Mouse (Mus musculus): ENCODE measurements around the gene Gcgr.
"Not testable (repeated sequence)": the region's sequence is repeated elsewhere in the genome, so short reads cannot be mapped to it uniquely, and the experiment has no call there.

Gene Gcgr

DNA sequence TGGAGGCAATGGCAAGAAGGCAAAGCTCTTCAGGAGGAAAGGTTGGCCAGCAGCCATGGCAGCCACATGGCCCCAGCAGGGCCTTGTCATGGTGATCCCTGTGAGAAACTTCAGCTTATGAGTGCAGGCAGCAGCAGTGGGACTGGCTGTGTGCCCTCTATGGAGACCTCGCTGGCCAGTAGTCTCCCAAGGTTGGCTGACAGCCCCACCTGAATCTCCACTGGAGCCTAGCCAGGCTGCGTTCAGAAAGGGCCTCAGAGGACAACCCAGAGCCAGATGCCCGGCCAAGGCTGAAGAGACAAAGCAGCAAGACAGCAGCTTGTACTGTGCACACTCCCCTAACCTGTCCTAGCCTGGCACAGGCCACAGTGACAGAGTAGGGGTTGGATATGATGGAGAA, 8.0 kb downstream of the Gcgr start:
- no peak for DNase-seq (ENCODE audit: low spot score)

DNA sequence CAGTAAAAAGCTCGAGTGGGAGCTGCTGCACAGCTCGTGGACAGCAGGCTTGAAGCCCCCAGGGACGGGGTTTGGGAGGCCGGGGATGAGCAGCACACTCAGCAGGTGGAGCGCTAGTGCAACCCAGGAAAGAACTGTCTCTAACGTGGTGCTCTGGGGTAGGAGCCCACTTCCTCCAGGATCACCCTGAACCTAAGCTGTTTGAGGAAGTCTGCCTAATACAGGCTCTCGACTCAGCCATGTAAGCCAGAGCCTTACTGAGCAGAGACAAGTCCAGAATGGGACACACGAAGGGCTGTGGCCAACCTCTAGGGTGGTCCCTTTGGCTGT, 8.4 kb downstream of the Gcgr start:
- DNase-seq (ENCODE audit: low spot score) = no peak

- no peak for DNase-seq (ENCODE audit: low spot score)
These were observed 9.0 kb downstream of the Gcgr start for GRCm38 (mm10) chr11:120539285-120540014.

- DNase-seq (ENCODE audit: low spot score) = no peak
These were observed 11.4 kb downstream of the Gcgr start for GRCm38 (mm10) chr11:120541907-120542306.

DNA sequence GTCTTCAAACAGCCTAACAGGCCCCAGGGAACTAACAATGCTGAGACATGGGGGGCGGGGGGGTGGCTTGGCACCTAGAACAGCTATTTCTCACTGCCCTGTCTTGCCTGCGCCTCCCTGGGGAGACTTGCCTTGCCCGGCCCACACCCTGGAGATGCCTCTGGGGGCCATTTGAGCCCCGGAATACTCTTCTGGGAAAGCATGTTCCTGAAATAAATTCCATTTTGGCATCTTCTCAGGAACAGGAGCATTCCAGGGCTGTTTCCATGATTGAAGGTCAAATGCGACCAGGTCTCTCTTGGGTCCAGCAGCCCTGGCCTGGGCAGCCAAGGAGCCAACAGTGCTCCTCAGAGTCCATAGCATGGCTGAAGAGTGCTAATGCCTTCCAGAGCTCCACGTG, 11.9 kb downstream of the Gcgr start:
- no peak for DNase-seq (ENCODE audit: low spot score)

DNA sequence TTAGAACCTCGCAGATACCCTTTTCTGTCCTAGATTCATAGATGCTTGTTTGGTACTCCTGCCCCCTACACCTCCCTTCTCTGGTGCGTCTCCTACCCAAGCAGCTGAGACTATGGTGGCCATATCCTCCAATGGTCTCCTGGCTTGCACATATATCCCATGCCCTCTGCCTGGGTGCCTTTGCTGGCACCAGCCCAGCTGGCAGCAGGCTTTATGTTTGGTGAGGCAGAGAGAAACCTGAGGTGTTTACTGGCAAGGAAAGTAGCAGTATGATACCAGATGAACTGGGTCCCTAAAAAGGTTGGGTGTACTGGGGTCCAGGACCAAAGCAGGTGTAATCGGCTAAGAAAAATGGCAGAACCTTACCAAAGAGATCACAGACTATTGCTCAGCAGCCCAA, 15.5 kb downstream of the Gcgr start:
- DNase-seq (ENCODE audit: low spot score) = no peak

DNA sequence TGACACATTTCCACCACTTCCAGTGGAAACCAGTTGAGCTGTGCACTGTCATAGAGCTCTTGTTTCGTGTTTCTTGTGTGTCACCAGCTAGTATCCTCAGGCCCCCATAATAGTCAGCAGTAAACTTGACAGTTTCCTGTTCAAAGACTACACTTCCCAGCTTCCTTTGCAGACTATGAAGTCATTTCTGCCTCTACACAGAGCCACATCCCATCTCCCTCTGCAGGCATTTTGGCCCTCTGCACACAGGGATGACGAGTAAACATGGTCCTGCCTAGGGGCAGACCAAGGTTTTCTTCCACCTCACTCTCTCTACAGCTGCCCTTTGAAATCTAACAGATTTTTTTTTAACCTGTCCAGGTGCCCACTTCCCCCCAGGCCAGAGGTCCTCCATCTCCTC, 17.0 kb downstream of the Gcgr start:
- DNase-seq (ENCODE audit: low spot score) = no peak

DNA sequence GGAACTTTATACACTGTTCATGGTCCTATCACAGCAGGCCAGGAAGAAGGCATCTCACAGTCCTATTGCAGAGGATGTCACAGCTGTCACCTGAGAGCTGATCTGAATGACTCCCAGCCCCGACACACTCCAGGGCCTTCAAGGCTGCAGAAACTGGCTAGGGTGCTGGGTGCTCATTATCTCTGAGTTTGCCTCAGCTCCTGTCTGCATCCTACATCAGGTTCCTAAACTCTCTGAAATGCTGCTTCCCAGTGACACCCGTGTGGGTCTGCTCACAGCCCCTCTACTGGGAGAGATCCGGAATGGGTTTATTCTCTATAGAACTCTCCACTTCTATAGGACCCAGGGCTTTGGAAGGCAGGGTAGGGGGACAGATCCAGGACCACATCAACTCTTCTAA, 17.7 kb downstream of the Gcgr start:
- DNase-seq (ENCODE audit: low spot score) = no peak

DNA sequence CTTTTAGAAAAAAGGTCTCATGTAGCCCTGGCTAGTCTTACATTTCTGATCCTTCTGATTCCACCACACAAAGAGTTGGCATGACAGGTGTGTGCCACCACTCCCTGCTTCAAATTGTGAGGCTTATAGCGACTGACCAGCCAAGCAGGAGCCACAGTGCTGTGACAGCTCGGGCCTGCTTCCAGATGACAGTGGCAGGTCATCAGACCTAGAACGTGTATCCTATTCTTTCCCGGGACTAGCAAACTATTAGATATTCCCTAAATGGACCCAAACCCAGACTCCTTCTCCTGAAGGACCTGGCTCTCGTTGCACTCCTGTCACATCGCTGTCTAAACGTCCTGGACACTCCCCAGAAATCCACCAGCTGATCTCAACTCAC, 18.3 kb downstream of the Gcgr start:
- no peak for DNase-seq (ENCODE audit: low spot score)

GRCm38 (mm10) chr11:120549168-120549945, 18.9 kb downstream of the Gcgr start, which contains the start of gene Mcrip1:
Mcrip1 (minus strand) TSS chr11:120549727.
- DNase-seq (ENCODE audit: low spot score) = peak; percentile 86

- DNase-seq (ENCODE audit: low spot score) = no peak
These were observed 19.7 kb downstream of the Gcgr start for GRCm38 (mm10) chr11:120549986-120550809.

- DNase-seq (ENCODE audit: low spot score) = no peak
These were observed 20.4 kb downstream of the Gcgr start, which contains the start of gene Ppp1r27 for GRCm38 (mm10) chr11:120550810-120551440. Ppp1r27 (minus strand) TSS chr11:120551132.

GRCm38 (mm10) chr11:120552736-120553135, 22.2 kb downstream of the Gcgr start:
- no peak for DNase-seq (ENCODE audit: low spot score)

DNA sequence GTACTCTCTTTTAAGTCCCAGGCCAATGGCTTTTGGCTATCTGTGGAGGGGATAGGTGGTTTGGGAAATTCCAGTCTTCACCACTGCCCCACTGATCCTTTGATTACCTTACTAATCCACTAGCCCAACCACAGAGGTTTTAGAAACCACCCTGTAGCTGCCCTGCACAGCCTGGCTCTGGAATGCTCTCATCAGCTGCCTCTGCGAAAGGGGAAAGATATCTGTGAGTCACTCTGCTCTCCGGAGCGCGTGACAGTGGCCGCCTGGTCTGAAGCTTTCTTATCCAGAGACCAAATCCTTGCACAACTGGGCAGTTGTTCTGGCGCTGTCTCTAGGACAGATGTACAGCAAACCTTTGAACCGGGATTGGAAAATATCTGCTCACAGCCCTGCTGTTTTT, 24.3 kb downstream of the Gcgr start:
- DNase-seq (ENCODE audit: low spot score) = no peak

GRCm38 (mm10) chr11:120555260-120555659, 24.8 kb downstream of the Gcgr start:
- DNase-seq (ENCODE audit: low spot score) = no peak

DNA sequence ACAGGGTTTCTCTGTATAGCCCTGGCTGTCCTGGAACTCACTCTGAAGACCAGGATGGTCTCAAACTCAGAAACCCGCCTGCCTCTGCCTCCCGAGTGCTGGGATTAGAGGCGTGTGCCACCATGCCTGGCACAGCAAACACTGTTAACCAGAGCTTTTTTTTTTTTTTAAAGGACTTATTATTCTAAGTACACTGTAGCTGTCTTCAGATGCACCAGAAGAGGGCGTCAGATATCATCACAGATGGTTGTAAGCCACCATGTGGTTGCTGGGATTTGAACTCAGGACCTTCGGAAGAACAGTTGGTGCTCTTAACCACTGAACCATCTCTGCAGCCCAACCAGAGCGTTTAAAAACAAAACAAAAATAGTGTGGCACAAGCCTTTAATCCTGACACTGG, 28.3 kb downstream of the Gcgr start:
- not testable (repeated sequence) for DNase-seq (ENCODE audit: low spot score)

DNA sequence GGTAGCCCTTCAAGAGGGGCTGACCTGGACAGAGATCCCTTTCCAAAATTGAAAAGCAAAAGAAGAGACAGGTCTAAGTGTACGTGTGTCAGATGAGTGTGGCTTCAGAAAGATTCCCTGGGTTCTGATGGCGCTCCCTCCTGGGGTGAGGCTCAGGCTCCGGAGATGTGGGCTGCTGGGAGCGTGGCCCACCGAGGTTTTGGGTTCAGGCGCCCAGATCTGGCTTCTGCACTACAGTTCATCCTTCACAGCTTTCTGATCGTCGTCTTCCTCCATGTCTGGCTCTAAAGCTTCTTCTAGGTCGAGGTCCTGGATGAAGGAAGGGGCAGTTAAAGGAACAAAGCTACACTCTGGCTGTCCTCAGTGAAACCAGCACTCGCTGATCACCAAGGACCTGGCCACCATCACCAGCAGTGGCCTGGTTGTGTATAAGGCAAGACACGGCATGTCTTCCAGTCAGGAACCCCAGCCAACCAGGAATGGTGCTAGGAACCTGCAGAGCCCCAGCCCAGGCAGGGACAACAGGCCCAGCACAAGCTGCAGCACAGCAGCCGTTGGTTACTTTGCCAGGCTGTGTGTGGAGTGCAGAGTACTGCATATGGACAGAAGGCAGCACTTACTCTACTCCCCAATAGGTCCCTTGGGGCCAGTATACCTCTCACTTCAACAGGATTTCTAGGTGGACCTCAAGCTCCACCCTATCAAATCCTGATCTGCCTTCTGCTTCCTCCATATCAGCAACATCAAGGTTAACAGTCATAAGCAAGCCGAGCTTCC, 30.6 kb downstream of the Gcgr start:
- DNase-seq (ENCODE audit: low spot score) = no peak

DNA sequence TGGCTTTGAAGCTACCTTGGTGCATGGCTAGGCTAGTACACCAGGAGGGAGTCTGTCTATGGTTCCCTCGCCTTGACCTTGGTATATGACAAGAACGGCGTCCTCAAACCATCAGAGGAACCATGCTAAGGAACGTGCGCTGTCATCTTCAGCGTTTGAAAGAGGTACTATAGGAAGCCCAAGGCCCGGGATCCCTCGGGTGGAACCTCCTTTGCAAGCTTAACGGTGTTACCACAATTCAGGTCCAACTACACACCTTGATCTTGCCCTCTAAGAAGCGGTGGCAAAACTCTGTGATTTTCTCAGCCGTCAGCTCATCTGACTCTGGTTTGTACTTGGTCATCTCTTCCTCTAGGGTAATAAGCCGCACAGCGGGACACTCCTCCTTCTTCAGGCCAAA, 32.5 kb downstream of the Gcgr start:
- no peak for DNase-seq (ENCODE audit: low spot score)

GRCm38 (mm10) chr11:120565114-120565513, 34.6 kb downstream of the Gcgr start:
- DNase-seq (ENCODE audit: low spot score) = no peak

- no peak for DNase-seq (ENCODE audit: low spot score)
These were observed 37.8 kb downstream of the Gcgr start for GRCm38 (mm10) chr11:120568324-120568723.

DNA sequence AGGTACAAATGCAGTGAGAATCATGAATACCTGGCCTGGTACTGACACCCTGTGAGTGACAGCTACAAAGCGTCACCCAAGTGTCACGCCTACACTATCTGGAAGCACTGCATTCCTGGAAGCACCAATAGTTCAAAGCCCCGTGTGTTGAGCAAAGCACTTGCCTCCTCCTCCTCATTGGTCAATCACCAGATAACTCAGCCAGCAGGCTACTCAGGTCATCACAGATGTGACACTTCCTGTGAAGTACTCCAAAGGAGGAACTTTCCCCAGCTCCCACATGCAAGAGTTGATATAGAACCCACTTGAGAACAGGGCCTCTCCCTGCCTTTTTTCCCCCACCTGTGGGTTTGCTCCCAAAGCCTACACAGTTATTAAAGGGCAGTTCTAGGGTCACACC, 40.6 kb downstream of the Gcgr start:
- no peak for DNase-seq (ENCODE audit: low spot score)
